Mouse (Mus musculus): ENCODE data around the gene Sfn.
"Not testable (repeated sequence)": the region's sequence is repeated elsewhere in the genome, so short reads cannot be mapped to it uniquely, and the experiment has no call there.

DNA sequence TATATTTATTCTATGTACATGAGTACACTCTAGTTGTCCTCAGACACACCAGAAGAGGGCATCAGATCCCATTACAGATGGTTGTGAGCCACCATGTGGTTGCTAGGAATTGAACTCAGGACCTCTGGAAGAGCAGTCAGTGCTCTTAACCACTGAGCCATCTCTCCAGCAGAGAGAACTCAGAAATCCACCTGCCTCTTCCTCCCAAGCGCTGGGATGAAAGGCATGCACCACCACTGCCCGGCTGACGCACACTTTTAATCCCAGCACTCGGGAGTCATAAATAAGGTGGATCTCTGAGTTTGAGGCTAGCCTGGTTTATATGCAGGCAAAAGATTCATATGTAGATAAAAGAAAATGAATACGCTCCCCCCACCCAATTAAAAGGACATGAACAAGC lies 47.5 kb upstream of the Sfn start:
- TF ChIP-seq CTCF, EP300 (IDR thresholded peaks at IDR 0.05): not testable (repeated sequence)

Data from lung, postnatal 0 days (tissue).